Mouse (Mus musculus) hindbrain, postnatal 0 days (tissue): Measurements from ENCODE around the gene Ptprm. TPM values are rescaled to one million over a fixed set of nuclear protein-coding genes. Genes with fewer than 3 reads are reported as not detected.

ENCODE experiments used
- ATAC-seq: fragments of 200-750 bp; cut with Nextera tagmentation; 2 replicates; pipeline ENCODE4 v1.8.0; 2017; ENCODE audit warnings: mild to moderate bottlenecking, moderate TSS enrichment, moderate library complexity
- DNase-seq: peaks from one replicate; pipeline ENCODE4 v3.0.0-alpha.2; 2015; ENCODE audit warnings: low spot score
- H3K27ac ChIP-seq: fragments of 300-500 bp; sonication (generic); 2 replicates; pipeline ENCODE4 v1.5.1; 2014; ENCODE audit warnings: mild to moderate bottlenecking
- H3K27me3 ChIP-seq: fragments of 300-500 bp; sonication (generic); 2 replicates; pipeline ENCODE4 v1.6.1; 2014; ENCODE audit warnings: low read length, mixed read lengths; ENCODE audit not compliant: insufficient read depth
- H3K36me3 ChIP-seq: fragments of 300-500 bp; sonication (generic); 2 replicates; pipeline ENCODE4 v1.6.1; 2014; ENCODE audit warnings: low read length, mixed read lengths; ENCODE audit not compliant: insufficient read depth
- H3K4me1 ChIP-seq: fragments of 300-500 bp; sonication (generic); 2 replicates; pipeline ENCODE4 v1.6.1; 2014; ENCODE audit warnings: antibody characterized with exemption, low read length, mixed read lengths; ENCODE audit not compliant: insufficient read depth
- H3K4me2 ChIP-seq: fragments of 300-500 bp; sonication (generic); 2 replicates; pipeline ENCODE4 v1.6.1; 2014; ENCODE audit warnings: low read depth, mild to moderate bottlenecking, low read length, moderate library complexity, mixed read lengths
- H3K4me3 ChIP-seq: fragments of 300-500 bp; sonication (generic); 2 replicates; pipeline ENCODE4 v1.5.1; 2014; ENCODE audit warnings: low read length
- H3K9ac ChIP-seq: fragments of 300-500 bp; sonication (generic); replicated peaks from 2 replicates; pipeline ENCODE4 v1.6.1; 2014; ENCODE audit warnings: mild to moderate bottlenecking, low read length, moderate library complexity, mixed read lengths
- H3K9me3 ChIP-seq: fragments of 300-500 bp; sonication (generic); 2 replicates; pipeline ENCODE4 v1.6.1; 2016; ENCODE audit warnings: low read length, mixed read lengths
- CTCF ChIP-seq: IDR thresholded peaks from 2 replicates; pipeline ENCODE4 v1.5.1; 2016; ENCODE audit warnings: antibody characterized with exemption, control low read depth, low read depth
- WGBS: fragments of 180-500 bp; shearing (Covaris S2); extraction: QIAGEN DNeasy Blood & Tissue Kit; methylation state at CpG from one replicate; pipeline ENCODE4 v1.1.7; 2014; 5-methylcytosine and 5-hydroxymethylcytosine counted together
- polyA plus RNA-seq: library from polyadenylated mRNA; unstranded; fragments of >200 nt; fragmentation: Nextera tagmentation; extraction: Ambion mirVana; gene quantifications from 2 replicates; pipeline ENCODE4 v1.2.1, GENCODE M21; 2015
- total RNA-seq: library from RNA; depleted of rRNA; stranded (reverse); fragments of >200 nt; gene quantifications from 2 replicates; pipeline ENCODE4 v1.2.3, GENCODE M21; 2014

Ptprm gene
- total and polyA plus RNA-seq, 2 experiments from 2014 or later, result 19.3 to 52.4 TPM

DNA sequence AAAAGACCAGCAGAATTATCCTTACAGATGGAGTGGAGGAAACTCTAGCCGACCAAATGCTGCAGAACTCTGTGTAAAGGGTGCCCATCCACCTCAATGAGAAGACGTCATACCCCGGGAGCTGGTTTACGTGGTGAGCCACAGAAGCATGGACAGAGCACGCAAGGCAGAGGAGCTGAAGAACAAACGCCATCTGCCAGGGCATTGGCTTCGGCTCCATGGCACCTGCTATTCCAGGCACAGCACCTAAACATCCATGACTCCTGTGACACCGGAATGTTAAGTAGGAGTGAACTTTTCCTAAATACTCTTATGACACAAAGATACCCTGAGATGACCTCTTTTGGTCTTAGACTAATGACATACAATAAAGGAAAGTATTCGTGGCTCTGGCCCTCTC lies 327.0 kb downstream of the Ptprm start:
- ATAC-seq (no peak), DNase-seq (no peak)

GRCm38 (mm10) chr17:67016501-67016900 lies 337.8 kb downstream of the Ptprm start:
- ATAC-seq (no peak), DNase-seq (no peak)
- TF ChIP-seq CTCF, result no peak
- WGBS, result 74% methylated on average over 6 of the region's 6 CpGs
- H3K27ac ChIP-seq, result no peak overlapping the region
- no peaks in the 10 kb centered on the region for H3K27me3 ChIP-seq
- no peaks in the 10 kb centered on the region for H3K9me3 ChIP-seq
- no peak overlapping the region for H3K4me2 ChIP-seq
- no peak overlapping the region for H3K9ac ChIP-seq
- no peak overlapping the region for H3K4me3 ChIP-seq
- H3K4me1 ChIP-seq, result peaks cover 3% of the 10 kb centered on the region; the same call in 1 of the 2 replicates
- no peaks in the 10 kb centered on the region for H3K36me3 ChIP-seq

More for the DNA sequence above, 327.0 kb downstream of the Ptprm start:
- WGBS, result 76% methylated on average over 9 of the region's 9 CpGs
- Histone ChIP-seq H3K36me3 (no peaks in the 10 kb centered on the region), H3K9ac (no peak overlapping the region), H3K9me3 (no peaks in the 10 kb centered on the region), H3K4me3 (no peak overlapping the region), H3K27ac (no peak overlapping the region), H3K4me2 (no peak overlapping the region), H3K4me1 (no peaks in the 10 kb centered on the region), H3K27me3 (no peaks in the 10 kb centered on the region)
- no peak for TF ChIP-seq CTCF

- Histone ChIP-seq H3K27me3 (no peaks in the 10 kb centered on the region), H3K9ac (no peak overlapping the region), H3K36me3 (no peaks in the 10 kb centered on the region), H3K9me3 (no peaks in the 10 kb centered on the region), H3K27ac (no peak overlapping the region), H3K4me1 (peaks cover 3% of the 10 kb centered on the region; the same call in 1 of the 2 replicates), H3K4me3 (no peak overlapping the region), H3K4me2 (no peak overlapping the region)
- 70% methylated on average over 6 of the region's 6 CpGs for WGBS
- DNase-seq, result no peak
- no peak for ATAC-seq
- no peak for TF ChIP-seq CTCF
Observed at GRCm38 (mm10) chr17:67013217-67013616, 341.0 kb downstream of the Ptprm start.

GRCm38 (mm10) chr17:67011836-67012583 lies 342.2 kb downstream of the Ptprm start:
- Histone ChIP-seq H3K4me2 (no peak overlapping the region), H3K9ac (no peak overlapping the region), H3K4me1 (peaks cover 9% of the 10 kb centered on the region; the same call in 1 of the 2 replicates), H3K36me3 (no peaks in the 10 kb centered on the region), H3K27ac (no peak overlapping the region; the same call in 1 of the 2 replicates), H3K27me3 (no peaks in the 10 kb centered on the region), H3K9me3 (no peaks in the 10 kb centered on the region), H3K4me3 (no peak overlapping the region)
- no peak for DNase-seq
- no peak for TF ChIP-seq CTCF
- no peak for ATAC-seq
- WGBS, result 70% methylated on average over 6 of the region's 6 CpGs

GRCm38 (mm10) chr17:67010136-67010535 lies 344.1 kb downstream of the Ptprm start:
- H3K27me3 ChIP-seq, result no peaks in the 10 kb centered on the region
- no peaks in the 10 kb centered on the region for H3K36me3 ChIP-seq
- no peak for TF ChIP-seq CTCF
- DNase-seq (peak; percentile 75), ATAC-seq (peak; percentile 82)
- WGBS, result 36% methylated on average over 4 of the region's 4 CpGs
- no peaks in the 10 kb centered on the region for H3K9me3 ChIP-seq
- H3K27ac ChIP-seq, result peak overlapping the region; percentile 21; the same call in 1 of the 2 replicates
- H3K4me2 ChIP-seq, result no peak overlapping the region
- no peak overlapping the region for H3K4me3 ChIP-seq
- peaks cover 6% of the 10 kb centered on the region; the same call in 1 of the 2 replicates for H3K4me1 ChIP-seq
- no peak overlapping the region for H3K9ac ChIP-seq

DNA sequence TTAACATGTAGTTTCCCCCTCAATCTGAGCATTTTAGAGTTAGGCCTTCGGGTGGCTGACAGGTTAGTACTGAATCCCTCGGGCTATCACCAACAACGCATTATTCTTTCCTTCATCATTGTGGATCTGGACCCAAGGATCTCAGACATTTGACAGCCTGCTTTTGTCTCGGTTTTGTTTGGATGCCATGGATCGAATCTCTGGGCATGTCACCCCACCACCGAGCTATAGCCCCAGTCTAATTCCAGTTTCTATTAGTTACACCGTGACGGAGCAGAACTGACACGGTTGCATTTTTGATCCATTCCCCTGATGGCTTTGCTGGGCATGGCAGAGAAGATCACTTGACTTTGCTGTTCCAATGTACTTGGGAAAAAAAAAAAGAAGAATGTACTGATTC lies 346.1 kb downstream of the Ptprm start:
- Histone ChIP-seq H3K9ac (no peak overlapping the region), H3K4me2 (no peak overlapping the region), H3K27me3 (no peaks in the 10 kb centered on the region), H3K9me3 (no peaks in the 10 kb centered on the region), H3K4me3 (no peak overlapping the region), H3K36me3 (no peaks in the 10 kb centered on the region), H3K4me1 (peaks cover 6% of the 10 kb centered on the region; the same call in 1 of the 2 replicates), H3K27ac (peak overlapping the region; percentile 72; the same call in 1 of the 2 replicates)
- DNase-seq (no peak), ATAC-seq (no peak)
- 59% methylated on average over 9 of the region's 9 CpGs for WGBS
- no peak for TF ChIP-seq CTCF

GRCm38 (mm10) chr17:67006740-67007385 lies 347.4 kb downstream of the Ptprm start:
- H3K4me3 ChIP-seq, result no peak overlapping the region
- ATAC-seq, result peak; percentile 94

More at GRCm38 (mm10) chr17:67006740-67007385, 347.4 kb downstream of the Ptprm start:
- TF ChIP-seq CTCF, result no peak
- WGBS, result 46% methylated on average over 14 of the region's 14 CpGs
- peak; percentile 86 for DNase-seq
- Histone ChIP-seq H3K4me2 (no peak overlapping the region), H3K4me1 (peaks cover 6% of the 10 kb centered on the region; the same call in 1 of the 2 replicates), H3K27me3 (no peaks in the 10 kb centered on the region), H3K9ac (no peak overlapping the region), H3K36me3 (no peaks in the 10 kb centered on the region), H3K9me3 (no peaks in the 10 kb centered on the region), H3K27ac (peak overlapping the region; percentile 72)
